ENCODE assay signal across 11 mouse cellular contexts in genomic region chr13:111953860-111954519, GRCm38 (mm10).
DNase-seq lines count a peak whose midpoint lies in the region; ATAC-seq and TF ChIP-seq lines count a peak whose summit lies in the region.
"Had no signal": no experiment of that assay in that cellular context is flagged by ENCODE, and none has a peak within 500 bp of the region (broad histone marks: within the 10 kb centered on the region; RNA-seq: fewer than 3 reads in every experiment).

No protein-coding gene starts in this region.

- TF ChIP-seq CTCF in forebrain, postnatal 0 days (IDR thresholded peaks at IDR 0.05; ENCODE audit: low read depth), result no peak
- no peak for TF ChIP-seq CTCF in heart, postnatal 0 days (IDR thresholded peaks at IDR 0.05; ENCODE audit: low read depth)

- no peak overlapping the region for H3K4me3 ChIP-seq in forebrain, embryonic 13.5 days
- H3K4me3 ChIP-seq in forebrain, postnatal 0 days (ENCODE audit: low read depth, low read length), result no peak overlapping the region
- H3K4me3 ChIP-seq in kidney, embryonic 14.5 days (ENCODE audit: low read length), result no peak overlapping the region
- H3K4me3 ChIP-seq in brown adipose tissue, adult 24 weeks (ENCODE audit: insufficient read depth, low read depth, low read length), result no peak overlapping the region
- H3K4me3 ChIP-seq in heart, postnatal 0 days (ENCODE audit: low read depth, low read length), result no peak overlapping the region
- H3K4me3 ChIP-seq: liver, embryonic 15.5 days had no signal

- H3K27ac ChIP-seq in forebrain, embryonic 13.5 days, result no peak overlapping the region
- H3K27ac ChIP-seq in forebrain, postnatal 0 days (ENCODE audit: low read depth, low read length), result no peak overlapping the region
- H3K27ac ChIP-seq in kidney, embryonic 14.5 days (ENCODE audit: low read depth, low read length), result peak overlapping the region; percentile 57; the same call in 1 of the 2 replicates
- peak overlapping the region; percentile 83 for H3K27ac ChIP-seq in brown adipose tissue, adult 24 weeks (replicated peaks; ENCODE audit: low read depth, low read length)
- peak overlapping the region; percentile 81 for H3K27ac ChIP-seq in heart, postnatal 0 days (ENCODE audit: low read depth)
- H3K27ac ChIP-seq: liver, embryonic 15.5 days had no signal

- H3K27me3 ChIP-seq in forebrain, embryonic 13.5 days, result no peaks in the 10 kb centered on the region
- no peaks in the 10 kb centered on the region for H3K27me3 ChIP-seq in forebrain, postnatal 0 days (ENCODE audit: insufficient read depth, low read length)
- no peaks in the 10 kb centered on the region for H3K27me3 ChIP-seq in kidney, embryonic 14.5 days (ENCODE audit: control insufficient read depth, insufficient read depth, low read length)
- no peaks in the 10 kb centered on the region for H3K27me3 ChIP-seq in heart, postnatal 0 days (ENCODE audit: control insufficient read depth, insufficient read depth, low read length)

- WGBS in forebrain, embryonic 13.5 days, result 24% methylated on average over 8 of the region's 8 CpGs
- 30% methylated on average over 8 of the region's 8 CpGs for WGBS in forebrain, postnatal 0 days
- 43% methylated on average over 8 of the region's 8 CpGs for WGBS in kidney, embryonic 14.5 days
- WGBS in heart, postnatal 0 days, result 63% methylated on average over 8 of the region's 8 CpGs

- ATAC-seq in forebrain, embryonic 13.5 days, result no peak
- ATAC-seq in forebrain, postnatal 0 days, result no peak
- no peak for ATAC-seq in kidney, embryonic 14.5 days (ENCODE audit: low FRiP score, low TSS enrichment)
- ATAC-seq in heart, postnatal 0 days (ENCODE audit: insufficient read depth, low read depth), result peak; percentile 62
- ATAC-seq in frontal cortex, adult (ENCODE audit: low TSS enrichment), result no peak
- no peak for ATAC-seq in monocyte, adult 5-6 weeks (replicated peaks; ENCODE audit: insufficient number of reproducible peaks, low FRiP score, low TSS enrichment, poor library complexity, severe bottlenecking)

- H3K36me3 ChIP-seq in forebrain, embryonic 13.5 days (ENCODE audit: poor library complexity, severe bottlenecking), result no peaks in the 10 kb centered on the region
- H3K36me3 ChIP-seq in forebrain, postnatal 0 days (ENCODE audit: insufficient read depth), result no peaks in the 10 kb centered on the region
- no peaks in the 10 kb centered on the region for H3K36me3 ChIP-seq in kidney, embryonic 14.5 days (ENCODE audit: control insufficient read depth, insufficient read depth, low read length)
- H3K36me3 ChIP-seq in heart, postnatal 0 days (replicated peaks; ENCODE audit: control insufficient read depth, insufficient read depth, low read length), result no peaks in the 10 kb centered on the region
- H3K36me3 ChIP-seq: liver, embryonic 15.5 days had no signal

- DNase-seq in forebrain, postnatal 0 days, result no peak
- DNase-seq in kidney, postnatal 14 days, result no peak
- DNase-seq in heart, postnatal 0 days (ENCODE audit: low spot score), result no peak
- DNase-seq: cerebellum, adult 11-12 months; right cerebral cortex, adult 18-20 months had no signal

- no peak for TF ChIP-seq EP300 in heart, postnatal 0 days (IDR thresholded peaks at IDR 0.05; ENCODE audit: low read depth)

- peaks cover 6% of the 10 kb centered on the region; the same call in 1 of the 2 replicates for H3K4me1 ChIP-seq in forebrain, embryonic 13.5 days
- no peaks in the 10 kb centered on the region for H3K4me1 ChIP-seq in forebrain, postnatal 0 days (ENCODE audit: insufficient read depth)
- peaks cover 16% of the 10 kb centered on the region for H3K4me1 ChIP-seq in kidney, embryonic 14.5 days (ENCODE audit: control insufficient read depth, insufficient read depth, low read length)
- H3K4me1 ChIP-seq in brown adipose tissue, adult 24 weeks (ENCODE audit: control insufficient read depth, insufficient read depth, insufficient read length, low read length), result peaks cover 12% of the 10 kb centered on the region
- peaks cover 9% of the 10 kb centered on the region; the same call in 1 of the 2 replicates for H3K4me1 ChIP-seq in heart, postnatal 0 days (ENCODE audit: control insufficient read depth, insufficient read depth)

- H3K9me3 ChIP-seq in forebrain, embryonic 13.5 days (replicated peaks), result no peaks in the 10 kb centered on the region
- no peaks in the 10 kb centered on the region for H3K9me3 ChIP-seq in forebrain, postnatal 0 days (ENCODE audit: low read length)
- no peaks in the 10 kb centered on the region for H3K9me3 ChIP-seq in kidney, embryonic 14.5 days (ENCODE audit: control insufficient read depth, low read length)
- H3K9me3 ChIP-seq in heart, postnatal 0 days (replicated peaks; ENCODE audit: control insufficient read depth, low read length), result no peaks in the 10 kb centered on the region
- H3K9me3 ChIP-seq: liver, embryonic 15.5 days had no signal

- H3K9ac ChIP-seq in forebrain, embryonic 13.5 days, result no peak overlapping the region
- H3K9ac ChIP-seq in forebrain, postnatal 0 days, result no peak overlapping the region
- no peak overlapping the region for H3K9ac ChIP-seq in kidney, embryonic 14.5 days (ENCODE audit: low read depth, low read length)
- H3K9ac ChIP-seq in heart, postnatal 0 days (replicated peaks; ENCODE audit: low read depth, low read length), result no peak overlapping the region
- H3K9ac ChIP-seq: liver, embryonic 15.5 days had no signal

- peak overlapping the region; percentile 1; the same call in 1 of the 2 replicates for H3K4me2 ChIP-seq in forebrain, embryonic 13.5 days
- no peak overlapping the region for H3K4me2 ChIP-seq in forebrain, postnatal 0 days (ENCODE audit: low read depth)
- no peak overlapping the region; the same call in 1 of the 2 replicates for H3K4me2 ChIP-seq in kidney, embryonic 14.5 days (replicated peaks; ENCODE audit: low read depth, low read length)
- no peak overlapping the region for H3K4me2 ChIP-seq in heart, postnatal 0 days (ENCODE audit: low read depth, low read length)
- H3K4me2 ChIP-seq: liver, embryonic 15.5 days had no signal

Comparison
In these comparisons a context has a peak if more than half of its experiments do, and no peak if none do; other contexts are left out.
1. H3K27ac ChIP-seq: peak in kidney, embryonic 14.5 days (single experiment), brown adipose tissue, adult 24 weeks (single experiment) and heart, postnatal 0 days (single experiment); none in forebrain, embryonic 13.5 days (single experiment) and forebrain, postnatal 0 days (single experiment).